Mouse (Mus musculus): ENCODE data around the gene Fam104a. TPM values are rescaled to one million over a fixed set of nuclear protein-coding genes. Genes with fewer than 3 reads are reported as not detected.
"Not testable (repeated sequence)": the region's sequence is repeated elsewhere in the genome, so short reads cannot be mapped to it uniquely, and the experiment has no call there.

Fam104a gene
- polyA plus RNA-seq, 1 experiment from 2014 or later = 36.2 TPM

DNA sequence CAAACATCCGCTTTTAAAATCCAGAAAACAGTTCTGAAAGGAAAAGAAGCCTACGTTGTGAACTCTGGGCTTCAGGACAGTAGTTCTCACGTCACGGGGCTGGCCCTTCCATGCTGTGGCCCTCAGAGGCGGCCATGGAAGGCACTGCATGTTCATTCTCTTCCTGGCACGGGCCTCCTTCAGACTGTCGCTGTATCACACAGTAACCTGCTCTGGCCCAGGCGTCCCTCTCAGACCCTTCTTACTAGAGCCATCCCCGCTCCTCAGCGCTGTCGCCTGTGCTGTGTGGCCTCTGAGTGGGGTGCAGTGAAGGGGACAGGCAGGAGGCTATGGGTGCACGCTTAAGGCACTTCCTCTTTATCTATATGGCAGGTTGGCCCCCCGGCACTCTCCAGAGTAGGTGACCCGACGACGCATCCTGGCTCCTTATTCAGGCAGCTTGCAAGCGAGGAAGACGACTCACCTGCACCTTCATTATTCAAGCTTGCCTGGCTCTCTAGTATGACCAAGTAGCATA, 22.1 kb downstream of the Fam104a start:
- peaks cover 4% of the 10 kb centered on the region; the same call in 1 of the 2 replicates for H3K4me1 ChIP-seq (ENCODE audit: control insufficient read depth, insufficient read depth, low read length)
- no peak overlapping the region for H3K27ac ChIP-seq (ENCODE audit: low read length)
- peaks cover 24% of the 10 kb centered on the region for H3K36me3 ChIP-seq (ENCODE audit: control insufficient read depth, insufficient read depth, low read length)
- H3K4me3 ChIP-seq (replicated peaks; ENCODE audit: low read length) = no peak overlapping the region
- no peak overlapping the region for H3K9ac ChIP-seq (ENCODE audit: low read length)
- no peaks in the 10 kb centered on the region for H3K9me3 ChIP-seq (replicated peaks; ENCODE audit: control insufficient read depth, low read length)
- H3K27me3 ChIP-seq (ENCODE audit: control insufficient read depth, insufficient read depth, low read length) = no peaks in the 10 kb centered on the region
- no peak overlapping the region for H3K4me2 ChIP-seq (ENCODE audit: low read depth, low read length)
- ATAC-seq (ENCODE audit: insufficient read depth, low FRiP score) = no peak
- 89% methylated on average over 18 of the region's 18 CpGs for WGBS

DNA sequence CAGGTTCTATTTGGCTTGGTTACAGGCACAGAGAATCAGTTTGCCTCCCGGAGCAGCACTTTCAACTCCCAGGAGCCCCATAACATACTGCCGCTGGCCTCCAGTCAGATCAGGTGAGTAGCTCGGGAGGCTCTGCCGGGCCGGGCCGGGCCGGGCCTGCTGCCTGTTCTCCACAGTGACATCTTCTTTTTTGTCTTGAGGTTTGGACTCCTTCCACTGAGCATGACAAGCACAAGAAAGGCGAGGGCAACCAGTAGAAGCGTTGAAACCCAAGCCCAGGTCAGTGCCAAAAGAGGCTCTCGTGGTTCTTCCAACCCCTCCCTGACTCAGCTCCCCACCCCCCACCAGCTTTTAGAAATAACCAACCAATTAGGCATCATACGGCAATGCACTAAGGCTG, 23.0 kb downstream of the Fam104a start:
- H3K27me3 ChIP-seq (ENCODE audit: control insufficient read depth, insufficient read depth, low read length) = no peaks in the 10 kb centered on the region
- 96% methylated on average over 11 of the region's 11 CpGs for WGBS
- H3K36me3 ChIP-seq (ENCODE audit: control insufficient read depth, insufficient read depth, low read length) = peaks cover 28% of the 10 kb centered on the region

GRCm38 (mm10) chr11:113660213-113660612, 23.7 kb downstream of the Fam104a start:
- H3K36me3 ChIP-seq (ENCODE audit: control insufficient read depth, insufficient read depth, low read length) = peaks cover 28% of the 10 kb centered on the region
- H3K27ac ChIP-seq (ENCODE audit: low read length); H3K4me1 ChIP-seq (ENCODE audit: control insufficient read depth, insufficient read depth, low read length); H3K4me2 ChIP-seq (ENCODE audit: low read depth, low read length); H3K9me3 ChIP-seq (replicated peaks; ENCODE audit: control insufficient read depth, low read length); H3K27me3 ChIP-seq (ENCODE audit: control insufficient read depth, insufficient read depth, low read length); ATAC-seq (ENCODE audit: insufficient read depth, low FRiP score); H3K4me3 ChIP-seq (replicated peaks; ENCODE audit: low read length); H3K9ac ChIP-seq (ENCODE audit: low read length): not testable (repeated sequence)
- WGBS = 91% methylated on average over 3 of the region's 3 CpGs

More for the DNA sequence above, 23.0 kb downstream of the Fam104a start:
- ATAC-seq (ENCODE audit: insufficient read depth, low FRiP score) = no peak
- Histone ChIP-seq H3K9me3 (replicated peaks; ENCODE audit: control insufficient read depth, low read length) (no peaks in the 10 kb centered on the region), H3K27ac (ENCODE audit: low read length) (no peak overlapping the region), H3K4me2 (ENCODE audit: low read depth, low read length) (no peak overlapping the region), H3K9ac (ENCODE audit: low read length) (no peak overlapping the region), H3K4me3 (replicated peaks; ENCODE audit: low read length) (no peak overlapping the region), H3K4me1 (ENCODE audit: control insufficient read depth, insufficient read depth, low read length) (no peaks in the 10 kb centered on the region)

GRCm38 (mm10) chr11:113658763-113659162, 25.2 kb downstream of the Fam104a start:
- H3K9me3 ChIP-seq (replicated peaks; ENCODE audit: control insufficient read depth, low read length) = no peaks in the 10 kb centered on the region
- ATAC-seq (ENCODE audit: insufficient read depth, low FRiP score) = no peak
- WGBS = 80% methylated on average over 4 of the region's 4 CpGs
- H3K27me3 ChIP-seq (ENCODE audit: control insufficient read depth, insufficient read depth, low read length) = no peaks in the 10 kb centered on the region
- H3K27ac ChIP-seq (ENCODE audit: low read length) = no peak overlapping the region
- H3K4me2 ChIP-seq (ENCODE audit: low read depth, low read length) = no peak overlapping the region
- no peaks in the 10 kb centered on the region for H3K4me1 ChIP-seq (ENCODE audit: control insufficient read depth, insufficient read depth, low read length)
- H3K36me3 ChIP-seq (ENCODE audit: control insufficient read depth, insufficient read depth, low read length) = peaks cover 28% of the 10 kb centered on the region
- H3K9ac ChIP-seq (ENCODE audit: low read length) = no peak overlapping the region
- H3K4me3 ChIP-seq (replicated peaks; ENCODE audit: low read length) = no peak overlapping the region

GRCm38 (mm10) chr11:113658319-113658718, 25.6 kb downstream of the Fam104a start:
- WGBS = 80% methylated on average over 8 of the region's 8 CpGs
- ATAC-seq (ENCODE audit: insufficient read depth, low FRiP score) = no peak
- Histone ChIP-seq H3K9me3 (replicated peaks; ENCODE audit: control insufficient read depth, low read length) (no peaks in the 10 kb centered on the region), H3K9ac (ENCODE audit: low read length) (no peak overlapping the region), H3K27me3 (ENCODE audit: control insufficient read depth, insufficient read depth, low read length) (no peaks in the 10 kb centered on the region), H3K36me3 (ENCODE audit: control insufficient read depth, insufficient read depth, low read length) (peaks cover 27% of the 10 kb centered on the region), H3K4me1 (ENCODE audit: control insufficient read depth, insufficient read depth, low read length) (no peaks in the 10 kb centered on the region), H3K27ac (ENCODE audit: low read length) (no peak overlapping the region), H3K4me3 (replicated peaks; ENCODE audit: low read length) (no peak overlapping the region), H3K4me2 (ENCODE audit: low read depth, low read length) (no peak overlapping the region)

- Histone ChIP-seq H3K4me1 (ENCODE audit: control insufficient read depth, insufficient read depth, low read length) (no peaks in the 10 kb centered on the region), H3K36me3 (ENCODE audit: control insufficient read depth, insufficient read depth, low read length) (peaks cover 31% of the 10 kb centered on the region)
- no peak for ATAC-seq (ENCODE audit: insufficient read depth, low FRiP score)
These were observed 26.7 kb downstream of the Fam104a start for GRCm38 (mm10) chr11:113657221-113657620.

DNA sequence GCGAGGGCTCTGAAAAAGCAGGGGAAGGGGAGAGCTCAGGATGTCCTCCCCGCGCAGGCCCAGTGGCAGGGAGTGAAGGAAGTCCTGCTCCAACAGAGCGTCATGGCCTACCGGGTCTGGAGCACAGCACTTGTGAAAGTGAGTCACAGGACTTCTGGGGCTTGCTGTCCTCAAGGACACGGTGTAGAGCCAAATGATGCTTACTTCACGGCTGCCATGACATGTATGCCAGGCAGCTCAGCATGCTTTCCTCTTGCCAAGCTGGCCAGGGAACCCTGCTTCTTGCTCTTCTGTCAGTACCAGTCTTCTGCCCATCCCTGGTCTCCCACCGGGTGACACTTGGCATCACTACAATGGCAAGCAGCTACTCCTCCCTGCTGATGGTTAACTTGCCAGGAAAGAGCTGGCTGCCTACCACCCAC, 27.4 kb downstream of the Fam104a start:
- Histone ChIP-seq H3K27ac (ENCODE audit: low read length) (no peak overlapping the region), H3K9ac (ENCODE audit: low read length) (no peak overlapping the region), H3K9me3 (replicated peaks; ENCODE audit: control insufficient read depth, low read length) (no peaks in the 10 kb centered on the region), H3K4me3 (replicated peaks; ENCODE audit: low read length) (no peak overlapping the region), H3K27me3 (ENCODE audit: control insufficient read depth, insufficient read depth, low read length) (no peaks in the 10 kb centered on the region), H3K36me3 (ENCODE audit: control insufficient read depth, insufficient read depth, low read length) (peaks cover 26% of the 10 kb centered on the region), H3K4me2 (ENCODE audit: low read depth, low read length) (no peak overlapping the region), H3K4me1 (ENCODE audit: control insufficient read depth, insufficient read depth, low read length) (no peaks in the 10 kb centered on the region)
- WGBS = 86% methylated on average over 8 of the region's 8 CpGs
- ATAC-seq (ENCODE audit: insufficient read depth, low FRiP score) = no peak

More at GRCm38 (mm10) chr11:113657221-113657620, 26.7 kb downstream of the Fam104a start:
- Histone ChIP-seq H3K4me3 (replicated peaks; ENCODE audit: low read length) (no peak overlapping the region), H3K4me2 (ENCODE audit: low read depth, low read length) (no peak overlapping the region), H3K27ac (ENCODE audit: low read length) (no peak overlapping the region), H3K9ac (ENCODE audit: low read length) (no peak overlapping the region), H3K9me3 (replicated peaks; ENCODE audit: control insufficient read depth, low read length) (no peaks in the 10 kb centered on the region), H3K27me3 (ENCODE audit: control insufficient read depth, insufficient read depth, low read length) (no peaks in the 10 kb centered on the region)
- 45% methylated on average over 4 of the region's 4 CpGs for WGBS

DNA sequence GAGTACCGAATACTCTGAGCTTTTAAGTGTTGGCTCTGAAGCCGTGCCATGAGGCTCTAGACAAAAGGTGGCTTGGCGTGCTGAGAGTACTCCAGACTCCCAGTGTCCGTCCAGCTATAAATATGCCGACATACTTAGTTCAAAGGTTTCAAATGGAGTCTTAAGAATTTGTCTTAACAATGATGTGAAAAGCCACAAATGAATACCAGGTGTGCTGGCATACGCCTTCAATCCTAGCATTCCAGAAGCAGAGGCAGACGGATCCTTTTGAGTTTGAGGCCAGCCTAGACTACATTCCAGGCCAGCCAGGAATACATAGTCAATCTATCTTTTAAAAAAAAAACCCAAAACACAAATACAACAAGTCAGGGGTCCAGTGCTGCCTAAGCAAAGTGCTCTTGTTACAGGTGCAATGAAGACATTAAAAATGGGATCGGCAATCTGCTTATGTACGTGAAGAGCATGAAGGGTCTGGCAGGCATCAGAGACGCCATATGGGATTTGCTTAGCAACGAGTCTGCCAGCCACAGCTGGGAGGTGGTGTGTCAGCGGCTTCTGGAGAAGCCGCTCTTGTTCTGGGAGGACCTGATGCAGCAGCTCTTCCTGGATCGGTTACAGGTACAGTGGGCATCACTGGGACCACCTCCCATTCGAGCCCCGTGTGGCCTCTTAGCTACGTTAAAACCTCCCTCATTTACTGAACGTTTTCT, 29.2 kb downstream of the Fam104a start:
- H3K9me3 ChIP-seq (replicated peaks; ENCODE audit: control insufficient read depth, low read length) = no peaks in the 10 kb centered on the region
- no peak overlapping the region for H3K27ac ChIP-seq (ENCODE audit: low read length)
- H3K36me3 ChIP-seq (ENCODE audit: control insufficient read depth, insufficient read depth, low read length) = peaks cover 26% of the 10 kb centered on the region
- peaks cover 10% of the 10 kb centered on the region for H3K4me1 ChIP-seq (ENCODE audit: control insufficient read depth, insufficient read depth, low read length)
- ATAC-seq (ENCODE audit: insufficient read depth, low FRiP score) = no peak
- H3K27me3 ChIP-seq (ENCODE audit: control insufficient read depth, insufficient read depth, low read length) = no peaks in the 10 kb centered on the region
- no peak overlapping the region for H3K4me2 ChIP-seq (ENCODE audit: low read depth, low read length)
- WGBS = 81% methylated on average over 18 of the region's 18 CpGs
- H3K4me3 ChIP-seq (replicated peaks; ENCODE audit: low read length) = no peak overlapping the region
- no peak overlapping the region for H3K9ac ChIP-seq (ENCODE audit: low read length)

DNA sequence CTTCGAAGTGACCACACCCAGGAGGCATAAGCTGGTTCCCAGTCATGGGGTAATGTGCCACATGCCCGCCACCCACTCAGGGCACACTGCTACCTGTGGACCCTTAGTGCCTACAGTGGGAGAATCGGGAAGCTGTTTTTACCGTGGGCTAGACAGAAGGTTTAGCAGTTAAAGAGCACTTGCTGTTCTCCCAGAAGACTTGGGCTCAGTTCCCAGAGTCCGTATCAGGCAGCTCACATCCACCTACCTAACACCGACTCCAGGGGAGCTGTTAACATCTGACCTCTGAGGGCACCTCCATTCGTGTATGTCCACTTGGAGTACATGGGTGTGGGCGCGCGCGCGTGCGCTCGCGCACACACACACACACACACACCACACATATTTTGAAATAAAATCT, 29.9 kb downstream of the Fam104a start:
- no peak overlapping the region for H3K27ac ChIP-seq (ENCODE audit: low read length)
- no peak overlapping the region for H3K9ac ChIP-seq (ENCODE audit: low read length)
- ATAC-seq (ENCODE audit: insufficient read depth, low FRiP score) = no peak
- 94% methylated on average over 15 of the region's 15 CpGs for WGBS
- H3K9me3 ChIP-seq (replicated peaks; ENCODE audit: control insufficient read depth, low read length) = no peaks in the 10 kb centered on the region
- peaks cover 10% of the 10 kb centered on the region for H3K4me1 ChIP-seq (ENCODE audit: control insufficient read depth, insufficient read depth, low read length)
- H3K36me3 ChIP-seq (ENCODE audit: control insufficient read depth, insufficient read depth, low read length) = peaks cover 23% of the 10 kb centered on the region
- no peak overlapping the region for H3K4me2 ChIP-seq (ENCODE audit: low read depth, low read length)
- no peak overlapping the region for H3K4me3 ChIP-seq (replicated peaks; ENCODE audit: low read length)
- no peaks in the 10 kb centered on the region for H3K27me3 ChIP-seq (ENCODE audit: control insufficient read depth, insufficient read depth, low read length)
